Mouse (Mus musculus) adrenal gland, adult (tissue): ENCODE measurements at regions not wholly inside any gene's neighbourhood (a gene's known extent, or its start where the extent isn't known, plus 50 kb on each side); places are given as distances from the start of the nearest gene placed in this dataset.

ENCODE experiments used
- DNase-seq, 2 experiments: peaks; one replicate each; pipeline ENCODE4 v3.0.0; 2022 to 2023; ENCODE audit warnings: low spot score in 1 of 2; ENCODE audit not compliant: inconsistent age in 2 of 2

GRCm38 (mm10) chr6:10970587-10971138 lies 936.6 kb downstream of the Ndufa4 start:
- peak; percentile 11 to 49 for DNase-seq

- DNase-seq: no peak
Measured at GRCm38 (mm10) chr6:10969841-10970536, 937.3 kb downstream of the Ndufa4 start.

GRCm38 (mm10) chr6:10943545-10943944 lies 963.8 kb downstream of the Ndufa4 start:
- no peak for DNase-seq

GRCm38 (mm10) chr6:10941470-10941869 lies 965.8 kb downstream of the Ndufa4 start:
- DNase-seq: no peak
